Mouse (Mus musculus) G1E (cell line): ENCODE data around the gene Vash2.

ENCODE experiments used
- CTCF ChIP-seq: IDR thresholded peaks from 2 replicates; pipeline ENCODE4 v1.5.1; 2012; ENCODE audit warnings: low read depth, low read length, inconsistent platforms, mixed read lengths
- GATA1 ChIP-seq: IDR thresholded peaks from 2 replicates; pipeline ENCODE4 v1.6.1; 2012; ENCODE audit warnings: borderline replicate concordance, low read length, inconsistent platforms, mixed read lengths
- TAL1 ChIP-seq: conservative IDR thresholded peaks from 2 replicates; pipeline ENCODE4 v1.6.1; 2012; ENCODE audit warnings: low read depth, low read length, inconsistent platforms, mixed read lengths

- TF ChIP-seq CTCF, result no peak
- no peak for TF ChIP-seq TAL1
- TF ChIP-seq GATA1, result no peak
These were observed 16.5 kb upstream of the Vash2 start for GRCm38 (mm10) chr1:190995548-190995947.
